Mouse (Mus musculus) adipocyte (in vitro differentiated cells): Measurements from ENCODE around the gene Hist1h2bc.
A peak's percentile ranks its signal among the peaks of the same experiment; 100 is the strongest.
"Not testable (repeated sequence)": the region's sequence is repeated elsewhere in the genome, so short reads cannot be mapped to it uniquely, and the experiment has no call there.

ENCODE experiments used
- DNase-seq: peaks from one replicate; pipeline ENCODE4 v3.0.0-alpha.2; 2016; ENCODE audit warnings: low spot score

The Hist1h2bc gene

GRCm38 (mm10) chr13:23683755-23684281, at the start of gene Hist1h2bc, which contains the start of gene Hist1h2ac:
Gene Hist1h2bc, plus strand, starts transcription at chr13:23684199.
Gene Hist1h2ac, minus strand, starts transcription at chr13:23683948.
- DNase-seq: peak; percentile 97

- DNase-seq: no peak
Measured at GRCm38 (mm10) chr13:23659636-23660366, 24.2 kb upstream of the Hist1h2bc start.

- no peak for DNase-seq
Measured at GRCm38 (mm10) chr13:23662536-23662935, 21.5 kb upstream of the Hist1h2bc start.

GRCm38 (mm10) chr13:23681990-23682582, 1.9 kb upstream of the Hist1h2bc start:
- DNase-seq: no peak

- no peak for DNase-seq
Measured at GRCm38 (mm10) chr13:23682623-23682946, 1.4 kb upstream of the Hist1h2bc start.

- DNase-seq: not testable (repeated sequence)
Measured at GRCm38 (mm10) chr13:23682947-23683754, 848 bp upstream of the Hist1h2bc start.

- DNase-seq: peak; percentile 87
Measured at GRCm38 (mm10) chr13:23684295-23684945, 421 bp downstream of the Hist1h2bc start.

GRCm38 (mm10) chr13:23685121-23685861, 1.3 kb downstream of the Hist1h2bc start:
- DNase-seq: peak; percentile 82

GRCm38 (mm10) chr13:23685966-23686365, 2.0 kb downstream of the Hist1h2bc start:
- peak; percentile 50 for DNase-seq

- no peak for DNase-seq
Measured at GRCm38 (mm10) chr13:23687181-23687580, 3.2 kb downstream of the Hist1h2bc start.

- DNase-seq: no peak
Measured at GRCm38 (mm10) chr13:23687907-23688306, 3.9 kb downstream of the Hist1h2bc start.

GRCm38 (mm10) chr13:23688956-23689355, 5.0 kb downstream of the Hist1h2bc start:
- no peak for DNase-seq

- no peak for DNase-seq
Measured at GRCm38 (mm10) chr13:23689459-23689858, 5.5 kb downstream of the Hist1h2bc start.

GRCm38 (mm10) chr13:23693856-23694440, 9.9 kb downstream of the Hist1h2bc start:
- peak; percentile 40 for DNase-seq

GRCm38 (mm10) chr13:23694956-23695355, 11.0 kb downstream of the Hist1h2bc start:
- DNase-seq: no peak

- DNase-seq: no peak
Measured at GRCm38 (mm10) chr13:23695514-23695913, 11.5 kb downstream of the Hist1h2bc start, which contains the start of gene Hist1h1t. Gene Hist1h1t, plus strand, starts transcription at chr13:23695814.

- no peak for DNase-seq
Measured at GRCm38 (mm10) chr13:23696061-23696474, 12.1 kb downstream of the Hist1h2bc start.

GRCm38 (mm10) chr13:23697491-23698299, 13.7 kb downstream of the Hist1h2bc start:
- peak; percentile 86 for DNase-seq

GRCm38 (mm10) chr13:23698300-23698693, 14.3 kb downstream of the Hist1h2bc start, which contains the start of gene Hist1h4c:
Gene Hist1h4c, minus strand, starts transcription at chr13:23698454.
- peak; percentile 100 for DNase-seq

- DNase-seq: no peak
Measured at GRCm38 (mm10) chr13:23698996-23699395, 15.0 kb downstream of the Hist1h2bc start.
